Mouse (Mus musculus): ENCODE measurements around the gene Olfr608.
"Not testable (repeated sequence)": the region's sequence is repeated elsewhere in the genome, so short reads cannot be mapped to it uniquely, and the experiment has no call there.

Olfr608 gene

GRCm38 (mm10) chr7:103469577-103469976 lies at the start of gene Olfr608:
Gene Olfr608 (plus strand): TSS chr7:103469877.
- DNase-seq (ENCODE audit: low read depth, low spot score): no peak

DNA sequence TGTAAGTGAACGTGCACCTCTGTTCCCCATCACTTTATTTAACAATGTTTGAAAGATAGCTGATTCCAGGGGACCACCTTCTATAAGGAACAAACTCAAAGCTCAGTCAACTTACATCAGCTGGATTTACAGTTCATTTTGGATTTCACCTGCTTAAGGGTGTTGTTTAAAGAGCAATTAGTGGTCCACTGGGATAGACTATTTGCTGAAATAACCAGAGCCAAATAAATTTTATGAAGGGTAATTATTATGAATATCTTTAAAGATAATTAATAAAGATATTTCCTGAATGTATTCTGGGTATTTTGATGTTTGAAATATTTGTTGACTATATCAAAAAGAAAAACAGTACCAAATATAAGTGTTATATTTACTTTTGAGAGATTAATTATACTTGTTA lies 24.3 kb upstream of the Olfr608 start, which contains the start of gene Olfr605:
Gene Olfr605 (minus strand): TSS at position 101 of the 400 bp plus-strand sequence.
- no peak for DNase-seq (ENCODE audit: low read depth, low spot score)

GRCm38 (mm10) chr7:103448746-103449145 lies 20.9 kb upstream of the Olfr608 start, which contains the start of gene Olfr606:
Gene Olfr606 (plus strand): TSS chr7:103449046.
- DNase-seq (ENCODE audit: low read depth, low spot score): no peak

DNA sequence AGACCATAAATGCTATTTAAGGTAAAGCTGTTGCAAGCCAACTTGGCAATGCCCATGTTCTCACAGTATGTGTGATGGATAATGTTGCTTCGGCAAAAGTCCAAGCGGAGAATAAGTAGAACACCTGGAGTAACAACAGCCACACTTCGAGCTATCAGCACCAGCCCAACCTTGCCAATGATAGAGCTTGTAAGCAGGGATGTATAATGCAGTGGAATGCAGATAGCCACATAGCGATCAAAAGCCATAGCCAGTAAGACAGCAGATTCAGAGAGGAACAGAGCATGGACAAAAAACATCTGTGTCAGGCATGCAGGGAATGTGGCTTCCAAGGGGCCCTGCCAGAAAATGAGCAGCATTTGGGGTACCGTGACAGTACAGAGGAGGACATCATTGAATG lies 9.1 kb upstream of the Olfr608 start:
- DNase-seq (ENCODE audit: low read depth, low spot score): no peak

DNA sequence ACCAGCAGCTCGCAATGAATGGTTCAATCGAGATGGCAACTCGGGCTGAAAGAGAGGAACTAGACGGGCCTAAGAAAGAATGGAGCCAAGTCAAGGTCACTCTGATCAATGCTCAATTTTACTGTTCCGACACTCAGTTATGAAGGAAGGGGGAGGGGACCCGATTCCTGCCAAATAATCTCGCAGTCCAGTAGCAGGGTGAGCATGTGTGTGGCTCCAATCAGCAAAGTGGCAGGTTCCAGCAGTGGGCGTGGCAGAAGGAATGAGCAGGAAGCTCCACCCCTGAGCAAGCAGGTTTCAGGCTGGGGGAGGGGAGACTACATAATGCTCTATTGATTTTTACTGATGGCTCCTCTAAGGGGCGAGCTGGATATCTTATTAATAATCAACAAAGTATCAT lies 7.4 kb downstream of the Olfr608 start:
- DNase-seq (ENCODE audit: low read depth, low spot score): not testable (repeated sequence)

DNA sequence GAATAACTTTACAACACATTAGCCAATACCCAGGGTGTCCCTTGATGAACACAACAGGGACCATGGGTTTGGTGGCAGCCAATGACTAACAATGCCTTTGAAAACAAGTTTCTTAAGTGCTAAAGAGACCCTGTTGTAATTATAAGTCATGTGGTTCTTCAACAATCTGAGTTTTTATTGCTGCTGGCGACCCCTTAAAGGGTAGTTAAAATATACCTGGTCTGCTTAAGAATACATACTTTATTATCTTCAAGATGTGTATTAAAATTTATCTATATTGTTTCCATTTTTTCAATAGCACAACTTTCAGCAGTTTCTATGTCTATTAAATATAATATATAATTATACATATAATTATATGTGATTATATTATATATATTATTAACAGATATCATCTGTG lies 28.3 kb downstream of the Olfr608 start, which contains the start of gene Olfr609:
Gene Olfr609 (minus strand): TSS at position 101 of the 400 bp plus-strand sequence.
- DNase-seq (ENCODE audit: low read depth, low spot score): no peak

DNA sequence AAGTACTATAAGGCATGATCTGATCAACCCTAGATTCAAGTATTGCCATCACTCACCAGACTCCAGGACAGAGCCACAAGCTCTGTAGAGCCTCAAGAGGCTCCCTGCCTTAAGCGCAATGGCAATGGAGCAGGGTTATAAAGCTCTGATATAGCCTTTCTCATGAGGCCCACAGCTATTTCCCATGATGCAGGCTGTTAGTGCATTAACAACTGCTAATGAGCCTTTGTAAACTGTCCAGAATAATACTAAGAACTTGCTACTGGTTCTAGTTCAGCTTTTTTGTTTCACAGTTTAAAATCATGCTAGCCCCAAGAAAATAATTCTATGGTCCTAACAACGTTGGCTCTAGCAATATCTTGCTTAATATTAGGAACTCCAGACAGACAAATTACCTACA lies 42.3 kb downstream of the Olfr608 start, which contains the start of gene Olfr610:
Gene Olfr610 (minus strand): TSS at position 101 of the 400 bp plus-strand sequence.
- DNase-seq (ENCODE audit: low read depth, low spot score): no peak

- DNase-seq (ENCODE audit: low read depth, low spot score): not testable (repeated sequence)
Observed at GRCm38 (mm10) chr7:103520746-103521145, 51.1 kb downstream of the Olfr608 start, which contains the start of gene Olfr611. Gene Olfr611 (minus strand): TSS chr7:103520846.
